Mouse (Mus musculus) B cell, adult 62 days (primary cell): Measurements from ENCODE around the gene Defa17. TPM values are rescaled to one million over a fixed set of nuclear protein-coding genes. Genes with fewer than 3 reads are reported as not detected.

Experiments used
- total RNA-seq: library from RNA; stranded (reverse); gene quantifications from 4 replicates; pipeline ENCODE4 v1.2.4, GENCODE M21; 2023

Defa17 gene
- not detected in 4 replicates for total RNA-seq

DNA sequence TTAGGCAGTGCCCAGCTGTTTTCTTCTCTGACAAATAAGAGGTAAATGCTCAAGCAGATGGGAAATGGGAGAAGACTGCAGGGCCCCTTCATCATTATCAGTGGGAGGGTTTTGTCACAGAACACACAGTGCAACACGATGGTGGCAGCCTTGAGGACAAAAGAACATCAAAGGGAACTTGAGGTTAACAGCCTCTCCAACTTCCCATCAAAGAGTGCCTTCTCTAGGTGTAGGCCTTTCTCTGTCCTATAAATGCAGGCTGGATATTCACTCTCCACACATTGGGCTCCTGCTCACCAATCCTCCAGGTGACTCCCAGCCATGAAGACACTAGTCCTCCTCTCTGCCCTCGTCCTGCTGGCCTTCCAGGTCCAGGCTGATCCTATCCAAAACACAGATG, at the start of gene Defa17:
Gene Defa17, plus strand, starts transcription at position 301 of the 400 bp plus-strand sequence.

DNA sequence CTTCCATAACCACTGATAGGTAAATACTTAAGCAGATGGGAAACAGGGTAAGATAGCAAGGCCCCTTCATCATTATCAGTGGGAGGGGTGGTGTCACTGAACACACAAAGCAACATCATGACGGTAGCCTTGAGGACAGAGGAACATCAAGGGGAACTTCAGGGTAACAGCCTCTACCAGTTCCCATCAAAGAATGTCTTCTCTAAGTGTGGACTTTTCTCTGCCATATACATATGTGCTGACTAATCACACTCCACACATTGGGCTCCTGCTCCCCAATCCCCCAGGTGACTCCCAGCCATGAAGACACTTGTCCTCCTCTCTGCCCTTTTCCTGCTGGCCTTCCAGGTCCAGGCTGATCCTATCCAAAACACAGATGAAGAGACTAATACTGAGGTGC, 37.7 kb upstream of the Defa17 start, which contains the start of gene Defa26:
Gene Defa26, plus strand, starts transcription at position 301 of the 400 bp plus-strand sequence.

DNA sequence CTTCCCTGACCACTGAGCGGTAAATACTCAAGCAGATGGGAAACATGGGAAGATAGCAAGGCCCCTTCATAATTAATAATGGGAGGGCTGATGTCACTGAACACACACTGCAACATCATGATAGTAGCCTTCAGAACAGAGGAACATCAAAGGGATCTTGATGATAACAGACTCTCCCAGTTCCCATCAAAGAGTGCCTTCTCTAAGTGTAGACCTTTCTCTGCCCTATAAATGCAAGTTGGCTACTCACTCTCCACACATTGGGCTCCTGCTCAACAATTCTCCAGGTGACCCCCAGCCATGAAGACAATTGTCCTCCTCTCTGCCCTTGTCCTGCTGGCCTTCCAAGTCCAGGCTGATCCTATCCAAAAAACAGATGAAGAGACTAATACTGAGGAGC, 9.9 kb downstream of the Defa17 start, which contains the start of gene Defa34:
Gene Defa34, plus strand, starts transcription at position 301 of the 400 bp plus-strand sequence.

DNA sequence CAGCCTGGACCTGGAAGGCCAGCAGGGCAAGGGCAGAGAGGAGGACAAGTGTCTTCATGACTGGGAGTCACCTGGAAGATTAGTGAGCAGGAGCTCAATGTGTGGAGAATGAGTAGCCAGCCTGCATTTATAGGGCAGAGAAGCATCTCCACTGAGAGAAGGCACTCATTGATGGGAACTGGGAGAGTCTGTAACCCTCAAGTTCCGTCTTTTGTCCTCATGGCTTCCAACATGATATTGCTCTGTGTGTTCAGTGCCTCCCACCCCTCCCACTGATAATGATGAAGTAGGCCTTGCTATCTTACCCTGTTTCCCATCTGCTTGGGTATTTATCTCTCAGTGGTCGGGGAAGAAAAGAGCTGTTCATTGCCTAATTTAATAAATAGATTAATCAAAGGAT, 48.0 kb downstream of the Defa17 start, which contains the start of gene AY761184:
Gene AY761184, minus strand, starts transcription at position 101 of the 400 bp plus-strand sequence.

Other genes starting within 250 kb of the Defa17 start
- gene Defa36, start 228.4 kb upstream of the Defa17 start, total RNA-seq = not detected in 4 replicates
- not detected in 4 replicates for gene Gm7849, start 199.2 kb upstream of the Defa17 start, total RNA-seq
- gene Defa20, start 146.5 kb upstream of the Defa17 start, total RNA-seq = not detected in 4 replicates
- not detected in 4 replicates for gene Defa32, start 126.7 kb upstream of the Defa17 start, total RNA-seq
- gene Defa37, start 90.4 kb upstream of the Defa17 start, total RNA-seq = not detected in 4 replicates
- not detected in 4 replicates for gene Defa28, start 72.8 kb upstream of the Defa17 start, total RNA-seq
- gene Gm7861, start 61.3 kb upstream of the Defa17 start, total RNA-seq = not detected in 4 replicates
- gene Defa26, start 37.6 kb upstream of the Defa17 start, total RNA-seq = not detected in 4 replicates
- not detected in 4 replicates for gene Defa34, start 10.0 kb downstream of the Defa17 start, total RNA-seq
- not detected in 4 replicates for gene AY761184, start 47.9 kb downstream of the Defa17 start, total RNA-seq
- gene Defa24, start 78.7 kb downstream of the Defa17 start, total RNA-seq = not detected in 4 replicates
- gene Defb50, start 167.8 kb downstream of the Defa17 start, total RNA-seq = not detected in 4 replicates
- gene Defb2, start 184.1 kb downstream of the Defa17 start, total RNA-seq = not detected in 4 replicates
- not detected in 4 replicates for gene Defb10, start 203.1 kb downstream of the Defa17 start, total RNA-seq
- gene Defb9, start 229.6 kb downstream of the Defa17 start, total RNA-seq = not detected in 4 replicates